Mouse (Mus musculus) bone marrow, adult 2 months (tissue): ENCODE data around the gene C530008M17Rik.

Experiments
- CTCF ChIP-seq: fragments of 200-500 bp; IDR thresholded peaks from 2 replicates; pipeline ENCODE4 v1.5.1; 2011; ENCODE audit warnings: low read length, control low read depth; ENCODE audit not compliant: control insufficient read depth, insufficient read depth
- POLR2A ChIP-seq: fragments of 200-500 bp; IDR thresholded peaks from 2 replicates; pipeline ENCODE4 v1.6.1; 2011; ENCODE audit warnings: low read depth, mild to moderate bottlenecking, control low read depth, low read length, borderline replicate concordance; ENCODE audit not compliant: control insufficient read depth

- TF ChIP-seq POLR2A (no peak), CTCF (no peak)
Measured at GRCm38 (mm10) chr5:76772831-76773230, 116.5 kb downstream of the C530008M17Rik start.
